Mouse (Mus musculus): ENCODE measurements around the gene Tcaf3.

DNA sequence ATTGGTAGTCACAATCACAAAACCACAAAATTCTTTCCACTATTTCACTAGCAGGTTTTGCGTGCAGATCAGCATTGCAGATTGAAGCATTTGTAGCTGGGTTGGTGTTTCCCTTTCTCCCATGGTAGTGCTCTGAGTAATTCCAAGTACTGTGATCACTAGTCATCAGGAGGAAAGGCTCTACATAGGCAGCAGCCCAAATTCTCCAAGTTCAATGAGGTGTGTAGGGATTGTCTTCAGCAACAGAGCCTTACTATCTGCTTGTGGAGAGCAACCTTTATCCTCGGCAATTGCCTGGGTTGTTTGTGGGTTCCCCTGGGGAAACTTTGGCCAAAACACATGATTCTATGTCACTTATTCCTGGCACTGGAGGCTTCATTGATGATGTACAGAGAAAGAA is 19.4 kb upstream of the Tcaf3 start:
- TF ChIP-seq CTCF (conservative IDR thresholded peaks at IDR 0.05 in 1 of 2, IDR thresholded peaks at IDR 0.05 in 1 of 2; ENCODE audit: low read depth in 2 of 2, low read length in 2 of 2): no peak
- TF ChIP-seq EP300 (IDR thresholded peaks at IDR 0.05; ENCODE audit: low read length): no peak
- no peak for TF ChIP-seq POLR2A (IDR thresholded peaks at IDR 0.05; ENCODE audit: low read depth, low read length)
- TF ChIP-seq HCFC1 (IDR thresholded peaks at IDR 0.05; ENCODE audit: low read depth, low read length): no peak
- no peak for TF ChIP-seq BHLHE40 (IDR thresholded peaks at IDR 0.05; ENCODE audit: low read depth, low read length)
- no peak for TF ChIP-seq ZC3H11A (IDR thresholded peaks at IDR 0.05; ENCODE audit: low read depth, low read length)
- TF ChIP-seq USF2 (conservative IDR thresholded peaks at IDR 0.05; ENCODE audit: low read depth, low read length): no peak
- TF ChIP-seq E2F4 (IDR thresholded peaks at IDR 0.05; ENCODE audit: insufficient replicate concordance, low read depth, low read length): no peak
- TF ChIP-seq POLR2AphosphoS2 (IDR thresholded peaks at IDR 0.05; ENCODE audit: low read depth, low read length): no peak
- TF ChIP-seq NELFE (IDR thresholded peaks at IDR 0.05; ENCODE audit: low read depth, low read length): no peak

Data from CH12.LX (cell line).